Mouse (Mus musculus): Measurements from ENCODE around the gene Ypel3. TPM values are rescaled to one million over a fixed set of nuclear protein-coding genes. Genes with fewer than 3 reads are reported as not detected.
A peak's percentile ranks its signal among the peaks of the same experiment; 100 is the strongest.

Gene Ypel3
- total RNA-seq, 2 experiments from 2014 or later = 150 to 152 TPM

GRCm38 (mm10) chr7:126792721-126793443 is 16.1 kb downstream of the Ypel3 start:
- no peak for DNase-seq (ENCODE audit: low spot score in 2 of 2)

GRCm38 (mm10) chr7:126793456-126794270 is 16.9 kb downstream of the Ypel3 start:
- DNase-seq (ENCODE audit: low spot score in 2 of 2) = no peak

GRCm38 (mm10) chr7:126794271-126794605 is 17.5 kb downstream of the Ypel3 start:
- DNase-seq (ENCODE audit: low spot score in 2 of 2) = no peak

- peak in 1 of 2 experiments; percentile 43 for DNase-seq (ENCODE audit: low spot score in 2 of 2)
Measured at GRCm38 (mm10) chr7:126795387-126796317, 18.9 kb downstream of the Ypel3 start.

- DNase-seq (ENCODE audit: low spot score in 2 of 2) = peak in 1 of 2 experiments; percentile 51
Measured at GRCm38 (mm10) chr7:126796350-126796932, 19.7 kb downstream of the Ypel3 start.

- peak; percentile 34 to 44 for DNase-seq (ENCODE audit: low spot score in 2 of 2)
Measured at GRCm38 (mm10) chr7:126797411-126798126, 20.8 kb downstream of the Ypel3 start, which contains the start of gene Fam57b. Fam57b (plus strand) TSS chr7:126797668.

- peak in 1 of 2 experiments; percentile 43 for DNase-seq (ENCODE audit: low spot score in 2 of 2)
Measured at GRCm38 (mm10) chr7:126798127-126799049, 21.6 kb downstream of the Ypel3 start.

- DNase-seq (ENCODE audit: low spot score in 2 of 2) = peak; percentile 96 to 97
Measured at GRCm38 (mm10) chr7:126799050-126799467, 22.3 kb downstream of the Ypel3 start.

GRCm38 (mm10) chr7:126799468-126800268 is 22.9 kb downstream of the Ypel3 start:
- DNase-seq (ENCODE audit: low spot score in 2 of 2) = peak in 1 of 2 experiments; percentile 84

- no peak for DNase-seq (ENCODE audit: low spot score in 2 of 2)
Measured at GRCm38 (mm10) chr7:126800269-126801056, 23.7 kb downstream of the Ypel3 start.

GRCm38 (mm10) chr7:126801057-126801422 is 24.3 kb downstream of the Ypel3 start:
- no peak for DNase-seq (ENCODE audit: low spot score in 2 of 2)

GRCm38 (mm10) chr7:126802134-126802889 is 25.6 kb downstream of the Ypel3 start:
- no peak for DNase-seq (ENCODE audit: low spot score in 2 of 2)

GRCm38 (mm10) chr7:126803181-126803580 is 26.4 kb downstream of the Ypel3 start:
- DNase-seq (ENCODE audit: low spot score in 2 of 2) = no peak

GRCm38 (mm10) chr7:126803751-126804150 is 27.0 kb downstream of the Ypel3 start:
- DNase-seq (ENCODE audit: low spot score in 2 of 2) = no peak

GRCm38 (mm10) chr7:126806956-126807355 is 30.2 kb downstream of the Ypel3 start:
- no peak for DNase-seq (ENCODE audit: low spot score in 2 of 2)

GRCm38 (mm10) chr7:126807405-126807804 is 30.6 kb downstream of the Ypel3 start:
- no peak for DNase-seq (ENCODE audit: low spot score in 2 of 2)
